Mouse (Mus musculus): Measurements from ENCODE around the gene Tyms.

The Tyms gene

DNA sequence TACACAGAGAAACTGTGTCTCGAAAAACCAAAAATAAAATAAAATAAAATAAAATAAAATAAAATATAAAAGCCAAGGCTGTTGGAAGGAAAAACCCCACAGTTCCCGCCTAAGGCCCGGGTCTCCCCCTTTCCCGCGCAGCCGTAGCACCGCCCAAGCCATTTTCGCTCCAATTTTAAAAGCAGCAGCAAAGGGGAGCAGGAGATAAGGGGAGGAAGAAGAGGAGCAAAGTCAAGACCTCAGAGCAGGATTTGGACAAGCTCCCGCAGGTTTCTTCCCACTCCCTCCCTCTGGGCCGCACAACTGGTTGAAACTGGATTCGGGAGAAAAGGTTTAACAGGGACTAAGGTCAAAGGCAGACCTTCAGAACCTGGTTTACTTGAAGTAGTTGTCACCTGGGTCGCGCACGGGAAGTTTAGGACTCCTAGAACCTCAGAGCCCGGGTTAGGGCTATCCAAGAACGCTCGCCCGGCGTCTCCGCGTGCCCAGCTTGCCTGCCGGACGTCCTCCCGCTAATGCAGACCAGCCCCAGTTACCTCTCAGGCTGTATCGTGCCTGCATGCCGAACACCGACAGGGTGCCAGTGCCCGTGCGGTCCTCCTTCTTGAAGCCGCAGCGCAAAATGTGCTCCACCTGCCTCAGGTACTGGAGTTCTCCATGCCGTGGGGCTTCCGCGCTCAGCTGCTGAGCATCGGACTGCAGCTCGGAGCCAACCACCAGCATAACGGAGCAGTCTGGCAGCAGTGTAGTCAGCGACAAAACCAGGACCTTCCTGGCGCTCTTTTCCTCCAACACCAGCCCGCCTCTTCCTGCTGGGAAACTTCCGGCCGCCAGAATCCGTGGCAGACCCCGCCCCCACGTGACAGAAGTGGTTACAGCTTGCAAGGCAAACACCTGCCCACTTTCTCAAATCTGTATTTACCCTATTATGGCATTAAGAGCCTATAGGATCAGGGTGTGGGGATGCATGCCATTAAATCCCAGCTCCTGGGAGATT, at the start of gene Tyms:
Gene Tyms, minus strand, starts transcription at position 793 of the 997 bp plus-strand sequence.
- peak; percentile 74 for DNase-seq (ENCODE audit: low spot score)

DNA sequence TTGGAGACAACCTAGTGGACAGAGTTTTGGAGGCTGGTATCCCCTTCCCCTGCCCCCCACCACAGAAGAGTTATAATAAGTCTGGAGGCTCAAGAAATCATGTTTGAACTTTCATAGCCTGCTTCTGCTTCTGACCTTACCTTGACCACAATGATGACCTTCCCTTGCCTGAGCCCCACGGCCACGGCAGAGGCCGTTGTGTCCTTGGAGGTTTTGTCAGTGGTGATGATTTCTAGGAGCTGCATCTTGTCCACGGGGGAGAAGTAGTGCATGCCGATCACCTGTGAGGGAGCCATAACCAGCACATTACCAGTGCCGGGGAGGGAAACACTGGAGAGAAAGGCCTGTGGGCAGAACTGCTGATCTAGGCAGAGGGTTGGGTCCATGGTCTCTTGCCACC, 49.1 kb upstream of the Tyms start:
- no peak for DNase-seq (ENCODE audit: low spot score)

DNA sequence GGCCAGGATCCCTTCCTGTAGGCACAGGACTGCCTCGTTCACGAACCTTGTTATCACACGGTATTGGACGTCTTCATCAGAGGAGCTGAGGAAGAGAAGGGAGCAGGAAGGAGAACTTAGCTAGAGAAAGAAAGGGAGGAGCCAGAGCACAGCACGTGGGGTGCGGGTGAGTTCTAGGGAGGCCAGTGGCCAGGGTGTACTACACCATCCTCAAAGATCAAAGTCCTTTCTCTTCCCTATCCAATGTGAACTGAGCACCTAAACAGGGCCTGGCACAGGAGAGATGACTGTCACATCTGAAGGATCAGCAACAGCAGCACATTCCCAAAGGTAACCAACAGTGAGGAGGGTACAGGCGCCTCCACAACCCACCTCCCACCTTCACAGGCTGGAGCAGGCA, 46.7 kb upstream of the Tyms start:
- DNase-seq (ENCODE audit: low spot score) = no peak

DNA sequence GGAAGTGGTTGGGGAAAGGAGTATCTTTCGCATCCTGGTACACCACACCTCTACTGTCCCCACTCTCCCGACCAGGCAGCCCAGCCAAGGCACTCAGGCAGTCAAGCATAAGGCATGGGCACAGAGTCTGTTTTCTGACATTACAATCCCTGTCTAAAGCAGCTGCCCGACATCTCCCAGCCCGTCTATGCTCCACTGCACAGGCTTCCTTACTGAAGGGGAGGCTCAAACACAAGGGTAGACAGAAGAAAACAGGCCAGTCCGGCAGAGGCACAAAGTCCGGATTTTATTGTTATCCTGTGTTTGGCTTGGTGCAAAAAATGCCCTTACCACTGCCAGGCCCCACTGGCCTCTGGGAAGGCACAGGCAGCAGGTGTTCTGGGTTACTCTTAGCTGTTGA, 45.7 kb upstream of the Tyms start:
- no peak for DNase-seq (ENCODE audit: low spot score)

DNA sequence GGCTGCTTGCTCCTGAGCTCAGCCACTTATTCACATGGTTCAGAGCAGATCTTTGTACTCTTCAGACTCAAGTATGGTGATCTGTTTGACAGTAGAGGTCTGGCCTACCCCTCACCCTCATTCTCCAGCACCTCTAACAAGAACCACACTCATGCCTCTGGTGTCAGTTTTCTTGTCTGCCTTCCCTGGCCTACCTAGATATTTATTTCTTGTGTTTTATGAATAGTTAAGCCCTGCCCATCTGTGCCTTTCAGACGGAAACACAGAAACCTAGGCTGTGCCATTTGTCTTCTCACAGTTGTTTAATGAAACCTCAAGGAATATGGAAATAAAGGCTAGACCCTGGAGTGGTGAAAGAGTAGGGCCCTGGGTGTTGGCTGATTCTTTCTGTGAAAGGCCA, 44.6 kb upstream of the Tyms start:
- no peak for DNase-seq (ENCODE audit: low spot score)

DNA sequence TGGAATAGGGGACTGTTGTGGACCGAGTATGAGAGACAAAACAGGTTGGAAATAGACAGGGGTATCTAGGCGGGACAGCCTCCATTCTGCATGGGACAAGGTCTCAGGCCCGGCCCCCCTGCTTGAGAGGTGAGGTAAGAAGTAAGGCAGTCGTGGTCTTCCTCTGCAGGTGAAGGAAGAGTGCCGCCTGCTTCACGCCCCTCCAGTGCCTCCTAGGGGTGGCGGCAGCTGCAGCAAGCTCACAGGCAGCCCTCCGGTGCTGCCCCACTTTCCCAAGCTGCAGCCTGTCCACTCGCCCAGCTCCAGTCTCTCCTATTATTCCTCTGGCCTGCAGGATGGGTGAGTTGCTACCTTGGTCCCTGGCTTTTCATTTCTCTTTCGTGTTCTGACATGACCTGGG, 42.3 kb upstream of the Tyms start:
- no peak for DNase-seq (ENCODE audit: low spot score)

DNA sequence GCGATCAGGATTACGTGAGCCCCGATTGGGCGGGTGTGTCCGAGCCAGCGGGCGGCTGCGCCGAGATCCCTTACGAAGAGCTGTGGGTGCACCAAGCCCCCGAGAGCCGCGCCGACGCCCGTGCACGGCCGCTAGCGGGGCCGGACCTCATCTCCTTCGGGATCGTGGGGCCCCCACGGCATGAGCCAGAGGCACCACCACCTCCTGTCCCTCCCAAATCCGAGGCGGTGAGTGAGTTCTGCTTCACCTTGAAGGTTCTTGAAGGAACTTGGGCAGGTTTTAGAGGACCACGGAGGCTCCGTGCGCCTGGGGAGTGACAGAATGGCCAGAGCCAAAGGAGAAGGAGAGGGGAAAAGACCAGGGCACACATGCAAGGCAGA, 41.3 kb upstream of the Tyms start:
- DNase-seq (ENCODE audit: low spot score) = no peak

DNA sequence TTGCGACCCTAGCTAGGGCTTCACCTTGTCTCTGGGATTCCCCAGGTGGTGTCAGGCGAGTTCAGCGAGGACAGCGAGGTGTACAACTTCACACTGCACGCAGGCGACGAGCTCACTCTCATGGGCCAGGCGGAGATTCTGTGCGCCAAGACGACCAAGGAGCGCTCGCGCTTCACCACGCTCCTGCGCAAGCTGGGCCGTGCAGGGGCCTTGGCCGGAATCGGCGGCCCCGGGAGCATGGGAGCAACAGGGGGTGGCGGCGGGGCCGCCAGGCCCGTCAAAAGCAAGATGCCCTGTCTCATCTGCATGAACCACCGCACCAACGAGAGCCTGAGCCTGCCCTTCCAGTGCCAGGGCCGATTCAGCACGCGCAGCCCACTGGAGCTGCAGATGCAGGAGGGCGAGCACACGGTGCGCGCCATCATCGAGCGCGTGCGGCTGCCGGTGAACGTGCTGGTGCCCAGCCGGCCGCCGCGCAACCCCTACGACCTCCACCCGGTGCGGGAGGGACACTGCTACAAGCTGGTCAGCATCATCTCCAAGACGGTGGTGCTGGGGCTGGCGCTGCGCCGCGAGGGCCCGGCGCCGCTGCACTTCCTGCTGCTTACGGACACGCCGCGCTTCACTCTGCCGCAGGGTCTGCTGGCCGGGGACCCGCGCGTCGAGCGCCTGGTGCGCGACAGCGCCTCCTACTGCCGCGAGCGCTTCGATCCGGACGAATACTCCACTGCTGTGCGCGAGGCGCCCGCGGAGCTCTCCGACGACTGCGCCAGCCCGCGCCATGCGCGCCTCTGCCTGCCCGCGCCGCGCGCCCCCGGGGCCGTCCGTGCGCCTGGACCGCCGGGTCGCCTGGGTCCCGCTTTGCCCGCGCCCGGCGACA, 40.7 kb upstream of the Tyms start:
- DNase-seq (ENCODE audit: low spot score) = peak; percentile 47

DNA sequence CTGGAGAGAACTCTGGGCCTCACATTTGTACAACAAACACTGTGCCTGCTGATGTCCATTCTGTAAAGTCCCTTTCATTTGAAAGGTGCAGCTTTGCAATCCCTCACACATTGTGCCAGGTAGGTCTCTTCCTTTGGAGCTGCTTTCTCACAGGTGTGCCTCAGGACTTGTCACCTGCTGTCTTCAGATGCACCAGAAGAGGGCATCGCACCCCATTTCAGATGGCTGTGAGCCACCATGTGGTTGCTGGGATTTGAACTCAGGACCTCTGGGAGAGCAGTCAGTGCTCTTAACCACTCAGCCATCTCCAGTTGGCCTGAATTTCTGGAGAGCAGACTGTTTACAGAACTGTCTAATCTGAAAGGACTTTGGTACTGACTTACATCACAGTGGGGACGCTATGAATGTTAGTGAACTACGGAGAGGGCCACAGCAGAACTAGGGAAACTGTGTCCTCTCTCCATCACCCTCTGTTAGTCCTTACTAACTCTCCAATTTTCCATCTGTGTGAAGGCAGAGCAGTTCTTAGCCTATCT, 39.2 kb upstream of the Tyms start:
- no peak for DNase-seq (ENCODE audit: low spot score)

DNA sequence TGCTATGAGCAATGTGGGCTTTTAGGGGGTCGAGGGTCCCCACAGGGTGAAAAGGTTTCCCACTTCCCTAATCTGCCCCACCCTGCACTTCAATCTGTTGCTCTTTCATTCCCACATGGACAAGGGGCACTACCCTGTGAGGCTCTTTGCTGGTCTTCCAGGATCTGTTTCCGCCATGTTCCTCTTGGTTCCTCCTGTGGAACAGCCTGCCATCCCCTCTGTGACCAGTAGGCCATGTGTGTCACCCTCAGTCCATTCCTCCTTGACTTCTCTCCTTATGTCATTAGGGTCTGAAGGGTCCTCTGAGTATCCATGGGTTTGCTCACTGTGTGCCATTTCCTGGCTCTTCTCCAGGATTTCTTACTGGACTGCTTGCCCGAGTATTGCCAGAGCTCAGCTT, 38.4 kb upstream of the Tyms start:
- DNase-seq (ENCODE audit: low spot score) = no peak

DNA sequence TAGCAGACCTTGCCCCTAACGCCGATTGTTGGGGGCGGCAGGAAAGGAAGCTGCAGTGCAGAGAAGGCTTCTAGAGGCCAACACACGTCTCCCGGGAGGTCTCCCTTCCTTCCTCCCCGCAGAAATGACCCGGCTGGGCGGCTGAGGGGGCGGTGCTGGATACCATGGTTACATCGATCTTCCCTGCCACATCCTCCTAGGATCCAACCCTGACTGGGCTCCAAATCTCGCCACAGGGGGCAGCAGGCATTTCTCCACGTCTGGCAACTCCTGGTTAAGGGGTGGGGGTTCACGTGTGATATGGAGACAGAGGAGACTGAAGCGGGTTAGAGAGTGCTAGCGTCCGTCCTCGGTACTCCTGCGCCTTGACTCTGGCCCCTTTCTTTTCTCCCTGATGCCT, 37.7 kb upstream of the Tyms start:
- DNase-seq (ENCODE audit: low spot score) = no peak

DNA sequence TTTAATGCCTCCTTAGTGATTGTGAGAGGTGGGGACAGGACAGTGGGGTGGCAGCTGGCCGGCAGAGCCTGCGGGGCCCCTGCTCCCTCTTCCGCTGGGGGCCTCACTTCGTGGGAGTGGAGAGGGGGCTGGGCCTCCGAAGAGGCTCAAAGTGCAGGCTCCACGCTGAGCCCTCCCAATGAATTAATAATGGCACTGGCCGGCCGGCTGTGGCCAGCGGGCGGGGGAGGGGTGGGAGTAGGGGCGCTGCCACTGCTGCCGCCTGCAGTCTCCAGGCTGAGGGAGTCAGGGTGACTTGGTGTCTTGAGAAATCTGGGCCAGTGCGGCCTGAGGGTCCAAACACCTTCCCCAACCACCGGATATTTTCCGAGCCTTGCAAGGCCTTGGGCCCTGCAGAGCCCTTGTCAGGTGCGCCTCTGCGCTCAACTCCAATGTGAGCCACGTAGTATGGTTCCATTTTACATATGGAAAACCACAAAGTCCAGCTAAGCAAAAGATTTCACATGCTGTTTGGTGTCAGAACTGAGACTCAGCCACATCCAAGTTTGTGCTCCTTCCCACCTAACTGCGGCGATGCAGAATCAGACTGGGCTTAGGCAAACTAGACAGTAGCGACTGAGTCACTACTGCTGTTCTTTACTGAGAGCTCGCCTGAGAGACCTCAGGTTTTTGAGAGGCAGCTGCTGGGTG, 37.1 kb upstream of the Tyms start:
- no peak for DNase-seq (ENCODE audit: low spot score)

DNA sequence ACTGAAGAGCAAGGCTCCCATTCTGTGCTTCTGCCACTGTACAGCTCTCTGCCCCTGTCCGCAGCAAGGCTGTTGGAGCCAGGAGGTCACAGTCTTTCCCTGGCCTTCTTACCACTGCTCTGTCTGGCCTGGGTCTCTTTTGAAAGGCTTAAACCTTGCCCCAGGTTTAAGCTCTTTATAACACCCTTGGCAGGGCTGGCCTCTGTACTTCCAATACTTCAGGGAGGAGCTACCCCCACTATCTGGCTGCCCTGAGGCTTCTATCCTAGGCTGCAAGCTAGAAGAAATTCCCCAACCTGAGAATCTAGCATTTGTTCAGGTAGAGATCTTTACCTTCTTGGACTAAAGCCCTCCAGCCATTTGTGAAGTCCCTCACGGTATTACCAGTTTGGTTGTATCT, 36.5 kb upstream of the Tyms start:
- DNase-seq (ENCODE audit: low spot score) = no peak

DNA sequence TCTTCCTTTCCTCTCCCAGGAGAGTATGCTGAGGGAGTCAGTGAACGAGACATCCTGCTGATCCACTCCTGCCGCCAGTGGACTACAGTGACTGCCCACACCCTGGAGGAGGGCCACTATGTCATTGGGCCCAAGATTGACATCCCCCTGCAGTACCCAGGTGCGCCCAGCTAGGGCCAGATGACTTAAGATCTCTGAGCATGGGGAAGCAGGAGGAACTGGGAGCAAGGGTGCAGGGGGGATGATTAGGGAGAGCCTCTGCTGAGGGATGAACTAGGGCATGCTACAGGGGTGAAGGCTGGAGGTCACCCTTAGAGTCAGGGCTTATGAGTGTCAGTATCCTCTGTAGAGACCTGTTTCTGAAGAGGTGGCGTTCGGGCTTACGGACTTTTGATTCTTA, 34.8 kb upstream of the Tyms start:
- no peak for DNase-seq (ENCODE audit: low spot score)

DNA sequence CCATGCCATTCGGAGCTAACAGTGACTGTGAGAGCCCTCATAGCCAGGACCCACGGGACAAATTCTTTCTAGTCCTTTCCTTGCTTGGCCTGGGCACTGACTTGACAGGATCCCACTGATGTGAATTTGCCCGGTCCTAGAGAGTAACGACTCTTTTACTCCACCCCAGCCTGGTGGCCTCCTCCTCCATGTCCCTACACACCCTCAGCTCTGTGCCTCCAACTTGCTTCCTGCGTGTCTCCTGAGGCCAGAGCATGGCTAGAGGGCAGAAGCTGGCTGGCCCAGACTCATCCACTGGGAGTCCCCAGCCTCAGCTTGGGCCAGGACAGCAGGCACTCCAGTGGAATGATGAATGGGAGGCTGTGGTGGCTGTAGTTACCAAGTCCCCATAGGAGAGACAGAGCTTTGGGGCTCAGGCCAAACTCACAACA, 34.2 kb upstream of the Tyms start:
- no peak for DNase-seq (ENCODE audit: low spot score)

DNA sequence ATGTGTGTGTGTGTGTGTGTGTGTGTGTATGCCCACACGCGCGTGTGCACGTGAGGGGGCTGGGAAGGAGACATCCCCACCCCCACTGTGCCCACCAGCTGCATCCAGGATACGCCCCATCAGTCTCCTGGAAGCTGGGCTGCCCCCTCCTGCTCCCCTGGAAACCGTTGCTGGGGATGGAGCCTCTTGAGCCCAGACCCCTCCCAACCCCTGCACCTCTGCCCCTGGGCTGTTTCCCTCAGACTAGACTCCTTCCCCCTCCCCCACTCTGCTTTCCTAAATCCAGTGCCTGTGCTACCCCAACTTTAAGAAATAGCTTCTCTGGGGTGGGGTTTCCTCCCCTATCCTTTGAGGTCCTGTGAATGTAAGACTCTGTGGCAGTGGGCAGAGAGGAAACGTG, 33.8 kb upstream of the Tyms start:
- no peak for DNase-seq (ENCODE audit: low spot score)

DNA sequence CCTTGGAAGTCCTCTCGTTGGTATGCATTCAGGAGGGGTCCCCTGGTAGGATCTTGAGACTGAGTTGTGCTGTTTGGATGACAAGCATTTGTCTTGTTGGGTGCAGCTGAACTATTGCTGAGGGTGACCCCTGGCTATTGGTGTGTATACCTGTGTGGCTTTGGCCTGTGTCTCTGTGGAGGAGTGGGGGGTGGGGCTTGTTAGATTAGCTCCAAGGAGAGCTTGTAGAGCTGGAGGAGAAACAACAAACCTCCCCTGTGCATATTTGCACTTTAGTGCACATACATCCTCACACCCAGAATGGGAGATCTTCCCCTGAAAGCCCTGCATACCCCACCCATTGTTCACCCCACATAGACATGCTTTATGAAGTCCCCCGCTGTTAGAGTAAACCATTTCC, 33.3 kb upstream of the Tyms start:
- no peak for DNase-seq (ENCODE audit: low spot score)

DNA sequence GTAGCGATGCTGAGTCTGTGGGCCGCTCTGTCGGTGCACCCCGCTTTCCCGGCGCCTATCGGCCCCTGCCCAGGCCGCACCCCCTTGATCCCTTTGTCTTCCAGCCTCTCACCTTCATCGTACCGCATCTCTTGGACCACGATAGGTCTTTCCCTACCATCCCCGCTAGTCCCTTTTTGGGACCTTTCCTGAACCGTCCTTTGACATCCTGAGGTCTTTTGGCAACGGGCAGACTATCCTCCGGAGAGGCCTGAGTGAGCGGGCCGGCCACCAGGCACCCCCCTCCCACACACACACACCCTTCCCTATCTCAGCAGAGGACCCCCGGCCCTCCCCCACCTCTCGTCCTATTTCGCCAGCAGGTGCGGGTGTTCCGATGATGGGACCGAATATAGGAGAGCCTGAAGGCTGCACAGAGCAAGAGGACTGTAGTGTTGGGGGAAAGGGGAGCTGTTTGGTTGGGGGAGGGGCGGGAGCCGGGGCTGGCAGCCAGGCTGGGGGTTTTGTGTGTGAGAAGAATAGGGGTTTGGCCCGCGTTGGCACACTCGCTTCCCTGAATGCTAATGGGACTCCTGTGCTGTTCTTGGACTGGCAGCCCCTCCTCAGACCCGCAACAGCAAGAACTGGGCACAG, 32.4 kb upstream of the Tyms start, which contains the start of gene 3110082J24Rik:
Gene 3110082J24Rik, minus strand, starts transcription at position 419 of the 633 bp plus-strand sequence.
- no peak for DNase-seq (ENCODE audit: low spot score)

DNA sequence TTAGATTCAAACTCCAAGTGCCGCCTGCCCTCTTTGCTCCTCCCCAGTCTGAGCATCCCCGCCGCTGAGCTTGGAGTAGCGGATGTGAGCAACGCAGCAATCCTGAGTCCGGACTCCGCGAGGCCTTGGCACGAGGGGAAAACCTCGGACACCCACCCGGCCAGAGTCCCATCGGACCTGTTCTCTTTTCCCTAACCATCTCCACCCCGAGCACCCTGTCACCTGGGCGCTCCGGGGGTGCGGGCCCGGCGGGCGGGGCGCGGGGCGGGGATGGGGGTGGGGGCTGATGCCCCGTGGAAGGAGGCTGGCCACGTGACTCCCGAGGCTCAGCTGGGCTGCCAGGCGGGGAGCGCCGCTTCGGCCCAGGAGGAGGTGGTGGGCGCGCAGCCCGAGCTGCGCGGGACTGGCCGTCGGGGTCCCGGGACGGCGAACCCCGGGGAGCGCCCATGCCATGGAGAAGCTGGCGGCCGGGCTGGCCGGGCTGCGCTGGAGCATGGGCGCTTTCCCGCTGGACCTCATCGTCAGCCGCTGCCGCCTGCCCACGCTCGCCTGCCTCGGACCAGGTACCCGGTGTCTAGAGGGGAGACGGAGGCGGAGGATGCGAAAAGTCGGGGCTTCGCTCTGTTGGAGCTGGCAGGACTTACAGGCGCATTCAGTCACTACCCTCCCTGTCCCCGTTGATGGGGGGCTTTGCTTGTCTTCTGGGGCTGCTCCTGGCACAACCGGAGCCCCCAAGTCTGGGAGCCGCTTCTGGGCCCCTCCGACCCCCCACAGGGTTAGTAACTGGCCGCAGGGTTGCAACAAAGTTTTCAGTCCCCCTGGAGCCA, 31.6 kb upstream of the Tyms start, which contains the start of gene Garem2:
Gene Garem2, plus strand, starts transcription at position 321 of the 827 bp plus-strand sequence.
- DNase-seq (ENCODE audit: low spot score) = peak; percentile 18

DNA sequence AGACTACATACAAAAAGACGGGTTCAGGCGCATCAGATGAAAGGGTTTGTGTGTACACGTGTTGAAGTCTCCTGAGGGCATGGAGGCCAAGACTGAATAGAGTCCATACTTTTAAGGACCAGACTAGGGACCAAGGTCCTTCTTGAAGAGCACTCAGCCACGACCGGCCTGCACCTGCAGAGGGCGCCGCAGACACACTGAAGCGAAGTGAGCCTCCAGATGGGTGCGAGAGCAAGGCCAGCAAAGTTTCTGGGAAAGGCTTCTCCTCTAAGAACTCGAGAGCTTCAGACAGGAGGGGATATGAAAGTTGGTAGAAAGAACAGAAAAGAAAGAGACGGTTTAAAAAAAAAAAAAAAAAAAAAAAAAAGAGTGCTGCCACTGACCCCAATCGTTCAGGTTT, 30.9 kb upstream of the Tyms start:
- peak; percentile 25 for DNase-seq (ENCODE audit: low spot score)

Data from urinary bladder, postnatal 25 days (tissue).